Mouse (Mus musculus) macrophage (primary cell): ENCODE results near the gene Gm867. TPM values are rescaled to one million over a fixed set of nuclear protein-coding genes. Genes with fewer than 3 reads are reported as not detected.

Experiments used
- H3K27ac ChIP-seq: fragments of 350-480 bp; formaldehyde crosslinking; 2 replicates; pipeline ENCODE4 v1.9.0; 2021
- H3K36me3 ChIP-seq: fragments of 350-480 bp; formaldehyde crosslinking; 2 replicates; pipeline ENCODE4 v1.9.0; 2021; ENCODE audit errors: inconsistent target
- H3K4me3 ChIP-seq: fragments of 350-480 bp; formaldehyde crosslinking; 2 replicates; pipeline ENCODE4 v1.9.0; 2021; ENCODE audit errors: inconsistent target
- H3K79me2 ChIP-seq: fragments of 350-480 bp; formaldehyde crosslinking; 2 replicates; pipeline ENCODE4 v1.9.0; 2021; ENCODE audit errors: inconsistent target
- WGBS: methylation state at CpG from one replicate; pipeline ENCODE4 v1.1.7; 2026; ENCODE audit warnings: inconsistent platforms; ENCODE audit not compliant: missing documents; 5-methylcytosine and 5-hydroxymethylcytosine counted together
- polyA plus RNA-seq: library from polyadenylated mRNA; stranded (reverse); fragments of 250-400 nt; gene quantifications from 3 replicates; pipeline ENCODE4 v1.2.4, GENCODE M21; 2018; ENCODE audit warnings: inconsistent platforms

Gene Gm867
- polyA plus RNA-seq, 1 experiment from 2014 or later = not detected

DNA sequence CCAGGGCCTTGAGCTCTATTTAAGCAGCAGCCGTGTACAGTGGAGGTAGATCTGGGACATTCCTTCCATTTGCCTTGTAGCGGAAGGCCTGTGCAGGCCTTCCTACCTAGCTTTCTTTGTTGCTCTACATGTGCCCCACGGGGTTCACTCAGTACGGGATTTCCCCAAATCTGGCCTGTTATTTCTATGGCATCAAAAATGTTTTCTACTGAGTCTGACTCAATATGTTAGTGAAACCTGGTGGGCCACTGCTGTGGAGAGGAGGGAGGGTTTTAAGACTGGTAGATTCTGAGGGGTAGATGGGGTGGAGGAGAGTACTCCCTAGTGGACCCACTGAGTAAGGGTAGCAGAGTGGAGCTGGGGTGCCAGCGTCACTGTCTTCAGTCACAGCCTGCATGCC, 44.7 kb downstream of the Gm867 start:
- Histone ChIP-seq H3K36me3 (peaks cover 44% of the 10 kb centered on the region), H3K27ac (no peak overlapping the region), H3K79me2 (no peaks in the 10 kb centered on the region), H3K4me3 (no peak overlapping the region)
- WGBS = 95% methylated on average over 5 of the region's 5 CpGs

DNA sequence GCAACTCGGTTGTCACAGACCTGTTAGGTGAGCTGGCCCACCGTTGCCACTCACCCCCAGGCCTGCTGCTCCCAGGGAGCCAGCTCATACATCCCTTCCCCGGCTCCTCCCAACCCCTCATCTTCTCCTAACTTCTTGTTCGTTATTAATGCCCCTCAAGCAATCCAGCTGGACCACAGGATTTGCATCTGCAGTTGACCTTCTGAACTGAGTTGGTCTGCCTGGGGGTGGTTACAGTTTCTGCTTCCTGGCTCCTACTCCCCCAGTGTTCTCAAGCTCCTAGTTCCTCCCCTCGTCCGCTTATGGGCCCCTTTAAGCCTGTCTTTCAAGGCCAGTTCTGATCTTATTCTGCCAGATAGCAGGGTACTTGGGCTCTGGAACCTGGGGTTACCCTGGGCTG, 45.9 kb downstream of the Gm867 start:
- WGBS = 85% methylated on average over 6 of the region's 6 CpGs
- Histone ChIP-seq H3K36me3 (peaks cover 34% of the 10 kb centered on the region), H3K4me3 (no peak overlapping the region), H3K27ac (no peak overlapping the region), H3K79me2 (no peaks in the 10 kb centered on the region)

DNA sequence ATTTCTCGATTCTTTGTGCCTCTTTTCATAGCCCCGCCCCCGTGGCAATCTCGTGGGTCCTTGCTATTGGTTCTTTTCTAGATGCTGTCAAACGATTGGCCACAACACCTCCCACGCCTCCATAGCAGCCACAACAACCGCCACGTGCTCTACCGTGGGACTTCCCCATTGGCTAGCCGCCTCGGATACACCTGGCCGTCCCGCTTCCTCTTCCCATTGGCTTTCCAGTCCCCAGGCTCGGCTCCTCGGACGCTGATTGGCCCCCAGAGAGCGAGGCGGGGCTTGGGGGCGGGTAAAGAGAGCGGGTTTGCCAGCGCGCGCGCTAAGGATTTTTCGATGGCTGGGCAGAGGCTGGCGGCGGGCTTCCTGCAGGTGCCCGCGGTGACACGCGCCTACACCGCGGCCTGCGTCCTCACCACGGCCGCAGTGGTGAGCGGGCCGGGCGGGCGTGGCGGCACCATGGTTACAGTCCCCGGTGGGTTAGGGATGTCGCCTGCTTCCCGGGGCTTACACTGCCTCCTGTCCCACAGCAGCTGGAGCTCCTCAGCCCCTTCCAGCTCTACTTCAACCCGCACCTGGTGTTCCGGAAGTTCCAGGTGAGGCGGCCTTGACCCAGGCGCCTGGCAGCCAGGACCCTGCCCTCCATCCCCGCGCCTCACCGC, 47.3 kb downstream of the Gm867 start, which contains the start of gene Derl3:
TSS of gene Derl3 (plus strand) at position 325 of the 662 bp plus-strand sequence.
- no peaks in the 10 kb centered on the region for H3K79me2 ChIP-seq
- peaks cover 27% of the 10 kb centered on the region for H3K36me3 ChIP-seq
- H3K4me3 ChIP-seq = no peak within 1 kb of the TSS
- WGBS = 3% methylated on average over 48 of the region's 51 CpGs
- H3K27ac ChIP-seq = no peak within 1 kb of the TSS

DNA sequence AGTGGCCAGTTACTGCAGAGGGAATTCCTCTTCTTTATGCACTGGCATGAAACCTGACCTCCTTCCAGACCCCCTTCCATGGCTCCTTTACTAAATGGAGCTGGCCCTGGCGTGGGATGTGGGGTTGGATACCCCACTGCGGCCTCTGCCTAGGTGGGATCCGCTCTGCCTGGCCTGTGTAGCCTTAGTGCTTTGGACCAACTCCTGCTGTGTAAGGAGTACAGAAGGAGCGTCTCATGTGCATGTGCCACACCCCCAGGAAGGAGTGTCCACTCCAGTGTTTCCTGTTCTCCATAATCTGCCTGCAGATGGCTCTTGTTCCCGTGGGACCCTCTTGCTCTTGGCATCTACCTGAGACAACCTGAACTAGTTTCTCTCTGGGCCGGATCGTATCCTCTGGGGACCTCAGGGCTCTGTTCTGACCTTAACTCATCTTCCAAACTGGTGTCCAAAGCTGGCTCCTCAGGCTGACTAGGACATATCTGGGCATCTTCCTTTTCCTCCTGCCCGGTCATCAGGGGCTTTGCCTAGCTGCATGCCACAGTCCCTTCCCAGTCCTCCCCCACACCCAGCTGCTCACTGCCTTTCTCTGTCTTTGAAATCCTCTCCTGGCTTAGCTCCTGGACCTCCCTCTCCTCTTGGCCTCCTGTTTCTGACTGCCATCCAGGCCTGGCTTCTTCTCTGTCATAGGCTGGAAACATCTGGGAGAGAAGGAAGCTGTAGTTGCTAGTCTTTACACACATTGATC, 50.9 kb downstream of the Gm867 start:
- Histone ChIP-seq H3K4me3 (no peak overlapping the region), H3K79me2 (no peaks in the 10 kb centered on the region), H3K27ac (no peak overlapping the region), H3K36me3 (peaks cover 4% of the 10 kb centered on the region; the same call in 1 of the 2 replicates)
- 80% methylated on average over 8 of the region's 8 CpGs for WGBS

Other genes starting within 250 kb of the Gm867 start
- gene Cabin1, start 176.3 kb downstream of the Gm867 start, polyA plus RNA-seq = 19.2 to 42.5 TPM (median 19.8 TPM) in 3 replicates
- gene Ddt, start 167.3 kb downstream of the Gm867 start, polyA plus RNA-seq = 47.3 to 66.7 TPM (median 58.9 TPM) in 3 replicates
- gene Gm20441, start 159.7 kb downstream of the Gm867 start, polyA plus RNA-seq = not detected in 3 replicates
- gene Gstt3, start 159.3 kb downstream of the Gm867 start, polyA plus RNA-seq = 2.9 to 4.2 TPM (median 4.1 TPM) in 3 replicates
- 0.27 to 1.5 TPM (median 0.67 TPM) in 3 replicates for gene Gstt1, start 142.1 kb downstream of the Gm867 start, polyA plus RNA-seq
- not detected in 3 replicates for gene Gstt4, start 118.1 kb downstream of the Gm867 start, polyA plus RNA-seq
- 6.2 to 19.7 TPM (median 10.8 TPM) in 3 replicates for gene Gstt2, start 103.2 kb downstream of the Gm867 start, polyA plus RNA-seq
- gene Mif, start 80.4 kb downstream of the Gm867 start, polyA plus RNA-seq = 121 to 436 TPM (median 382 TPM) in 3 replicates
- gene Derl3, start 47.3 kb downstream of the Gm867 start, polyA plus RNA-seq = not detected in 3 replicates
- 36.6 to 53.9 TPM (median 38.3 TPM) in 3 replicates for gene Smarcb1, start 19.1 kb downstream of the Gm867 start, polyA plus RNA-seq
- 7.6 to 12.8 TPM (median 11.6 TPM) in 3 replicates for gene Chchd10, start 7.5 kb downstream of the Gm867 start, polyA plus RNA-seq
- gene Mmp11, start 4.2 kb downstream of the Gm867 start, polyA plus RNA-seq = 0.36 to 1.3 TPM (median 1.0 TPM) in 3 replicates
- not detected in 3 replicates for gene Vpreb3, start 2.4 kb upstream of the Gm867 start, polyA plus RNA-seq
- 0.07 TPM in 1 of 3 replicates, not detected in the others for gene Gm5134, start 13.8 kb upstream of the Gm867 start, polyA plus RNA-seq
- gene Zfp280b, start 92.0 kb upstream of the Gm867 start, polyA plus RNA-seq = 2.7 to 5.0 TPM (median 3.8 TPM) in 3 replicates
- not detected in 3 replicates for gene Slc5a4b, start 170.3 kb upstream of the Gm867 start, polyA plus RNA-seq
- not detected in 3 replicates for gene Slc5a4a, start 206.8 kb upstream of the Gm867 start, polyA plus RNA-seq